Mouse (Mus musculus) midbrain, embryonic 16.5 days (tissue): ENCODE measurements around the gene Gm49387. TPM values are rescaled to one million over a fixed set of nuclear protein-coding genes. Genes with fewer than 3 reads are reported as not detected.

Source experiments
- ATAC-seq: fragments of 200-750 bp; cut with Nextera tagmentation; 2 replicates; pipeline ENCODE4 v1.8.0; 2017; ENCODE audit warnings: moderate TSS enrichment
- H3K27ac ChIP-seq: fragments of 300-500 bp; sonication (generic); 2 replicates; pipeline ENCODE4 v1.5.1; 2014; ENCODE audit warnings: mild to moderate bottlenecking, low read length, mixed read lengths
- H3K27me3 ChIP-seq: fragments of 300-500 bp; sonication (generic); 2 replicates; pipeline ENCODE4 v1.6.1; 2014; ENCODE audit warnings: low read depth, low read length, mixed read lengths; ENCODE audit not compliant: control insufficient read depth, insufficient read depth
- H3K36me3 ChIP-seq: fragments of 300-500 bp; sonication (generic); 2 replicates; pipeline ENCODE4 v1.6.1; 2014; ENCODE audit warnings: mild to moderate bottlenecking, low read length, moderate library complexity, mixed read lengths; ENCODE audit not compliant: control insufficient read depth, insufficient read depth
- H3K4me1 ChIP-seq: fragments of 300-500 bp; sonication (generic); 2 replicates; pipeline ENCODE4 v1.6.1; 2014; ENCODE audit warnings: mild to moderate bottlenecking, low read length, mixed read lengths; ENCODE audit not compliant: control insufficient read depth, insufficient read depth
- H3K4me2 ChIP-seq: fragments of 300-500 bp; sonication (generic); 2 replicates; pipeline ENCODE4 v1.6.1; 2014; ENCODE audit warnings: mild to moderate bottlenecking, low read length, mixed read lengths
- H3K4me3 ChIP-seq: fragments of 300-500 bp; sonication (generic); 2 replicates; pipeline ENCODE4 v1.5.1; 2014; ENCODE audit warnings: low read depth, mild to moderate bottlenecking, low read length, moderate library complexity, mixed read lengths
- H3K9ac ChIP-seq: fragments of 300-500 bp; sonication (generic); 2 replicates; pipeline ENCODE4 v1.6.1; 2014; ENCODE audit warnings: low read depth, low read length, mixed read lengths
- H3K9me3 ChIP-seq: fragments of 300-500 bp; sonication (generic); replicated peaks from 2 replicates; pipeline ENCODE4 v1.6.1; 2014; ENCODE audit warnings: mild to moderate bottlenecking, low read length, mixed read lengths; ENCODE audit not compliant: control insufficient read depth, poor library complexity, severe bottlenecking
- whole genome bisulfite sequencing: fragments of 180-500 bp; shearing (Covaris S2); extraction: QIAGEN DNeasy Blood & Tissue Kit; methylation state at CpG from one replicate; pipeline ENCODE4 v1.1.7; 2014; 5-methylcytosine and 5-hydroxymethylcytosine counted together
- polyA plus RNA-seq: library from polyadenylated mRNA; unstranded; fragments of >200 nt; fragmentation: Nextera tagmentation; extraction: Ambion mirVana; gene quantifications from 2 replicates; pipeline ENCODE4 v1.2.1, GENCODE M21; 2015

Gene Gm49387
- polyA plus RNA-seq, 1 experiment from 2014 or later: not detected

DNA sequence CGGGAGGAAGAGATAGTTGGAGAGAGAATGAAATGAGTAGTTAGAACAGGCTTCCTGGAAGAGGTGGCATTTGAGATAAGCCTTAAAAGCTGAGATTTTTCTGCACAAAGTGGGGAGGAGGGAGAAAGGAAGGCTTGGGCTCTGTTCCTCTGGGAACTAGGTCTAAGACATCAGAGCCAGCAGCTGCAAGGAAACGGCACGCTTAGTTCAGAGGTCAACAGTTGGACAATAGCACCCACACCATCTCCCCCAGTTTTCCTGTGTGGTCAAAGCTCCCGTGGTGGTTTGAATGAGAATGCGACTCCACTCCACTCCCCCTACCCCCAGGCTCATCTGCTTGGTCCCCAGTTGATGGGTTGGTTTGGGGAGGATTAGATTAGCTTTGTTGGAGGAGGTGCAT is 81.5 kb downstream of the Gm49387 start:
- H3K4me3 ChIP-seq: no peak overlapping the region
- no peaks in the 10 kb centered on the region for H3K4me1 ChIP-seq
- no peaks in the 10 kb centered on the region for H3K36me3 ChIP-seq
- no peak overlapping the region for H3K9ac ChIP-seq
- no peak overlapping the region for H3K4me2 ChIP-seq
- no peaks in the 10 kb centered on the region for H3K27me3 ChIP-seq
- no peak overlapping the region for H3K27ac ChIP-seq
- no peaks in the 10 kb centered on the region for H3K9me3 ChIP-seq
- WGBS: 60% methylated on average over 5 of the region's 5 CpGs
- ATAC-seq: no peak

DNA sequence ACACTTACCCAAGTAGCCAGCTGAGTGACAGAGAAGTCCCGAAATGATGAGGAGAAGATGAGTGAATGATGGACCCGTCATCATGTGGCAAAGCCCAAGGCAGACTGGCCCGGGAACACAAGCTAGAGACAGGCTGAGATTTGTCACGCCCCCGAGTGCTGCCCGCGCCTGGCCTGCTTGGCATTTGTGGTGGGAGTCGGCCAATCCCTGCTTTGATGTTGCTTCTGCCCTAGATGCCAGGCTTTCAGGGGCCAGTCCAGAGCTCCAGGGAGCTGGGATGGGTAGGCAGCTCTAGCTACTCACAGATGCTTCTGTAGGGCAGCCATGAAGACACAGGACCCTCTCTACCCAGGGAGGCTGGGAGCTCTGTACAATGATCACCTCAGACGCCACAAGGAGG is 82.9 kb downstream of the Gm49387 start:
- H3K36me3 ChIP-seq: no peaks in the 10 kb centered on the region
- no peak for ATAC-seq
- no peak overlapping the region for H3K27ac ChIP-seq
- no peaks in the 10 kb centered on the region for H3K27me3 ChIP-seq
- 77% methylated on average over 9 of the region's 9 CpGs for WGBS
- no peak overlapping the region for H3K4me3 ChIP-seq
- H3K9me3 ChIP-seq: no peaks in the 10 kb centered on the region
- no peak overlapping the region for H3K9ac ChIP-seq
- no peaks in the 10 kb centered on the region for H3K4me1 ChIP-seq
- H3K4me2 ChIP-seq: no peak overlapping the region

DNA sequence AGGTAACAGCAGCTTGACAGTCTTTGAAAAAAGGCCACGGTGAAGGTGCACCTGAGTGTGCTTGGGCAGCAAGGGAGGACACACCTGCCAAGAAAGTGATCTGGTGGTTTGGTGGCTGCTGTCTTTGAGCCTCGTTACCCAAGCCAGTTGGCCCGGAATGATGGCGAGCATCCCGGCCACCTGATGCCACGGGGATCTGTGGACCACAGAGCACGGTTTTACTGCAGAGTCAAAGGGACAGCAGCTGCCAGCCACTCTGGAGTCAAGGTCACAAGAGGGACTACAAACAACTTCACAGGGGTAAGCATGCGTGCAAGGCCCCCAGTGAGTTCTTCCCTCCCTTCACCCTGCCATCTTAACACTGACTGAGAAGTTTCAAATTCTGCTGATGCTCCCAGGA is 83.4 kb downstream of the Gm49387 start:
- Histone ChIP-seq H3K4me3 (no peak overlapping the region), H3K27me3 (no peaks in the 10 kb centered on the region), H3K9ac (no peak overlapping the region), H3K27ac (no peak overlapping the region), H3K9me3 (no peaks in the 10 kb centered on the region), H3K36me3 (no peaks in the 10 kb centered on the region), H3K4me2 (no peak overlapping the region), H3K4me1 (no peaks in the 10 kb centered on the region)
- ATAC-seq: no peak
- WGBS: 80% methylated on average over 8 of the region's 8 CpGs

GRCm38 (mm10) chr14:31556526-31557260 is 84.0 kb downstream of the Gm49387 start:
- no peak for ATAC-seq
- WGBS: 84% methylated on average over 9 of the region's 9 CpGs
- Histone ChIP-seq H3K4me3 (no peak overlapping the region), H3K9me3 (no peaks in the 10 kb centered on the region), H3K9ac (no peak overlapping the region), H3K4me2 (no peak overlapping the region), H3K36me3 (no peaks in the 10 kb centered on the region), H3K4me1 (no peaks in the 10 kb centered on the region), H3K27ac (no peak overlapping the region), H3K27me3 (no peaks in the 10 kb centered on the region)

GRCm38 (mm10) chr14:31555963-31556434 is 84.7 kb downstream of the Gm49387 start:
- Histone ChIP-seq H3K4me3 (no peak overlapping the region), H3K4me2 (no peak overlapping the region), H3K9me3 (no peaks in the 10 kb centered on the region), H3K27ac (no peak overlapping the region), H3K27me3 (no peaks in the 10 kb centered on the region), H3K4me1 (no peaks in the 10 kb centered on the region), H3K36me3 (no peaks in the 10 kb centered on the region), H3K9ac (no peak overlapping the region)
- ATAC-seq: no peak
- WGBS: 77% methylated on average over 14 of the region's 14 CpGs

- 90% methylated on average over 7 of the region's 7 CpGs for WGBS
- H3K36me3 ChIP-seq: no peaks in the 10 kb centered on the region
- H3K4me1 ChIP-seq: no peaks in the 10 kb centered on the region
- H3K9me3 ChIP-seq: no peaks in the 10 kb centered on the region
- H3K9ac ChIP-seq: no peak overlapping the region
- no peak overlapping the region for H3K4me2 ChIP-seq
- no peak for ATAC-seq
- H3K27ac ChIP-seq: no peak overlapping the region
- H3K4me3 ChIP-seq: no peak overlapping the region
- H3K27me3 ChIP-seq: no peaks in the 10 kb centered on the region
Measured at GRCm38 (mm10) chr14:31555021-31555420, 85.7 kb downstream of the Gm49387 start.

- Histone ChIP-seq H3K27ac (no peak overlapping the region), H3K4me1 (no peaks in the 10 kb centered on the region), H3K27me3 (no peaks in the 10 kb centered on the region), H3K4me3 (no peak overlapping the region), H3K4me2 (no peak overlapping the region), H3K9me3 (no peaks in the 10 kb centered on the region), H3K36me3 (no peaks in the 10 kb centered on the region), H3K9ac (no peak overlapping the region)
- no peak for ATAC-seq
- 84% methylated on average over 11 of the region's 11 CpGs for WGBS
Measured at GRCm38 (mm10) chr14:31543885-31544442, 96.7 kb downstream of the Gm49387 start.

GRCm38 (mm10) chr14:31537298-31537697 is 103.4 kb downstream of the Gm49387 start:
- ATAC-seq: no peak
- H3K9me3 ChIP-seq: no peaks in the 10 kb centered on the region
- H3K9ac ChIP-seq: no peak overlapping the region
- no peaks in the 10 kb centered on the region for H3K27me3 ChIP-seq
- no peak overlapping the region for H3K4me3 ChIP-seq
- H3K4me2 ChIP-seq: no peak overlapping the region
- no peaks in the 10 kb centered on the region for H3K36me3 ChIP-seq
- H3K27ac ChIP-seq: no peak overlapping the region
- no peaks in the 10 kb centered on the region for H3K4me1 ChIP-seq
- 74% methylated on average over 6 of the region's 6 CpGs for WGBS

- no peaks in the 10 kb centered on the region for H3K4me1 ChIP-seq
- H3K27me3 ChIP-seq: no peaks in the 10 kb centered on the region
- no peak overlapping the region for H3K9ac ChIP-seq
- H3K4me2 ChIP-seq: no peak overlapping the region
- no peak for ATAC-seq
- no peak overlapping the region for H3K4me3 ChIP-seq
- H3K9me3 ChIP-seq: no peaks in the 10 kb centered on the region
- WGBS: 69% methylated on average over 3 of the region's 3 CpGs
- no peaks in the 10 kb centered on the region for H3K36me3 ChIP-seq
- H3K27ac ChIP-seq: no peak overlapping the region
Measured at GRCm38 (mm10) chr14:31532656-31533055, 108.0 kb downstream of the Gm49387 start.
